Mouse (Mus musculus): Measurements from ENCODE around the gene Atp6v0a2.

DNA sequence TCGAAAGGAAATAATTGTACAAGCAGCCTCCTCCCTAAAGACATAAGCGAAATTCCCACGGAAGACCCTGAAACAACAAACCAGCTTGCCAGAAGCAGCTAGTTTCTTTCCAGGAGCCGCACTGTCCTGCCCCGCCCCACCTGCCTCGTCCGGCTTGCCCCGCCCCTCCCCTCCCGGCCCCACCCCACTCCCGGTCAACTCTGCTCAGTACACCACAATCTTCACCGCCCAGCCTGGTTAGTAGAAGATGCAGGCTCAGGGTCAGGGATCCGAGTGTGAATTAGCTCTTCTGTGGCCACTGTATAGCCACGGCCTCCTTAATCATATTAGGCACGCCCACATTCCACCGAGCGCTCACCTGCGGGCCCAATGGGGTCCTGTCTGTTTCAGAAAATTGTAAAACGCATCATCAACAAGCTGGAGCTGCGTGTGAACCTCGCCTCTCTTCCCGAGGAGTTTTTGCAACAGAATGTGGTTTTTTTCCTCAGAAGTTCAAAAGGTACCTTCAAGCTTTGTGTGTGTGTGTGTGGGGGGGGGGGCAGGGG is 101.4 kb downstream of the Atp6v0a2 start:
- TF ChIP-seq CTCF (IDR thresholded peaks at IDR 0.05; ENCODE audit: low read depth) (no peak), EP300 (IDR thresholded peaks at IDR 0.05; ENCODE audit: low read depth) (no peak)
